Mouse (Mus musculus): ENCODE data around the gene Clnk.

The Clnk gene

DNA sequence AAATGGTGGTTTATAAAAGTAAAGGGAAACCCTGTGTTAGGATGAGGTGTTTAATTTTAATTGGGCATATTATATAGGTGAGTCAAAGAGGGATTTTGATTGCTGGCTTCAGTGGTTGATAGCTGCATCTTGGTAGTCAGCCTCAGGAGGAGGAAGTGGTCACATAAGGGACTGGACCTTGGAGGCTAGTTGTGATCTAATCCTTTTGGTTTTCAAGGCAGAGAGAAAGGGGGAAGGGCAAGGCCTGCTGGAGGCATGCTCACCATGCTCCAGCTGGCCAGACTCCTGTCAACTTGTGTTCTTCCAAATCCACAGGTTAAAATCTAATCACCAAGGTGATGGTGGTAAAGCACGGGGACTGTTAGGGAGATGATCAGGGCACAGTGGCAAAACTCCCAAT, 19.0 kb downstream of the Clnk start:
- DNase-seq (ENCODE audit: low read depth, low spot score), result no peak

DNA sequence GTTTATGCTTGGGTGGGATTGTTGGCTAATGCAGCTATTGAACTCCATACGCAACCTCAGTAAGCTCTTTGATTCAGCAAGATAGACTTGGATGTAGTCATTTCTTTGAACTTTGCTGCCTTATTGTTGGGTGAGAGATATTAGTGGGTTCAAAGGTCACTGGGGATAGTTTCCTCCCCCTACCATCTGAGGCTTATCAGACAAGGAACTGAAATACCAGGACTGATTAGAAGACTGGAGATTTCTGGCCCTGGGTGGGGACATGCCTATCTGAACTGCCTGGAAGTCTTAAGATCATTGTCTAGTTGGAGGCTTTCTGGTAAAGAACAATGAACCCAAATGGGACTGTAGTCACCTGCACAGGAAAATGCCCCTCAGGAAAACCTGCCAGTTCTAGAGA, 26.4 kb downstream of the Clnk start:
- DNase-seq (ENCODE audit: low read depth, low spot score), result no peak

DNA sequence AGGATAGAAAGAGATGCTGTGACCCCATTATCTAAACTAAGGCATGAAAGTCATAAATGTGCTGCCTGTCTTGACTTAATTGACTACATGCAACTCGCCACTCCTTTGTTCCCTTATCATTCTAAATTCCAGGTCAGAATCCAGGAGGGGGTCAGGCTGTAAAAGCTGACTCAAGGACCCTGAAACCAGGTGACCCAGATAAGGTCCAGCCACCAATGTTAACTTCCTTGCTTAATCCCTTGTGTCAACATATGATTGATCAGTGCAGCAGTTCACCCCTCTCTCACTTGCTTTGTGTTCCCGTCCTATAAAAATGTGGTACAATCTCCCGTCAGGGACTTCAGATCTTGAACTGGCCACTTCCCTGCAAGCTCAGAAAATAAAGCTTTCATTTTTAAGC, 31.1 kb downstream of the Clnk start:
- DNase-seq (ENCODE audit: low read depth, low spot score), result no peak

DNA sequence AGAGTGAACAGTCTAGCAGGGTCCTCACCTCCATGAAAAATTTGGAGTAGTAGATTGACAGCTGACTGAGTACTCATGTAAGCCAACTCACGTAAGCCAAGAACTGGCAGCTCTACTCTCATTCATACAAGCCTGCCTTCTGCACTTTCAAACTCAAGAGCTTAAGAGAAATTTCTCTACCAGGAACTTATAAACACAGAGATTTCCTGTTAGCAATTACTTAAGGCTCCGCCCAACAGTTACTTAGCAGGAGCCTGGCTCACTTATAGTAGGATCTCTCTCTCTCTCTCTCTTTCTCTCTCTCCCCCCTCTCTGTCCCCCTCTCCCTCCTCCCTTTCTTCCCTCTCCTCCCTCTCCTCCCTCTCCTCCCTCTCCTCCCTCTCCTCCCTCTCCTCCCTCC, 32.3 kb downstream of the Clnk start:
- DNase-seq (ENCODE audit: low read depth, low spot score), result no peak

DNA sequence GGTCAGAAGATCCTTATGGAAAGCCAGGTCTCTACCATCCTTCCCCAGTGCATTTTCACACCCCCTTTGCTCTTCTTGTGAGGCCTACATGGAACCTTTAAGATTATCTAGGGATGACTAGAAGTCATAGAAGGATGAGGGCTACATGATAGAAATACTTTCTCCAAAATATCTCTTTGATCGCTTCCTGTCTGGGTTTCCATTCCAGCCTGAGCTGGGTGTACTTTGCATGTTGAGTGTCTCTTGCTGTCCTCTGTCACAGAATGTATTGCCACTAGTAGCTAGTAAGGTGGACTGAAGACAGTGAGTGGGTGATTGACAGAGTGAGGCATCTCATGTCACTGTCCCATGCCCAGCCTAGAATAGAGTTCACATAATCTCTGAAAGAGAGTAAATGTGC, 36.6 kb downstream of the Clnk start:
- no peak for DNase-seq (ENCODE audit: low read depth, low spot score)

DNA sequence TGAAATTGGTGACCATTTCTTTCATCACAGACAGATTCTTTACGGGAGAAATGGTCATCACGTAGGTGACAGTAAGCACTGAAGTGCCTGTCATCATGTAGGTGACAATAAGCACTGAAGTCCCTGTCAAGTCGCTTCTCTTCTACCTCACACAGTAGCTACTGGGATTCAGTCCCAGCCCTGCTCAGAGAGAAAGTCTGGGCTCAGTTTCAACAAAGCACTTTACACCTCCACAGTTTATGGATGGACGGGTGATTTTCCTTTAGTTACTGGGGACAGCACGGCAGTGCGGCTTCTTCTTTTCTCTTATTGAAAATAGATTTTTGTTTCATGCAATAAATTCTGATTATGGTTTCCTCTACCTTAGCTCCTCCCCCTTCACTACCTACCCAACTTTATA, 49.3 kb downstream of the Clnk start:
- no peak for DNase-seq (ENCODE audit: low read depth, low spot score)

DNA sequence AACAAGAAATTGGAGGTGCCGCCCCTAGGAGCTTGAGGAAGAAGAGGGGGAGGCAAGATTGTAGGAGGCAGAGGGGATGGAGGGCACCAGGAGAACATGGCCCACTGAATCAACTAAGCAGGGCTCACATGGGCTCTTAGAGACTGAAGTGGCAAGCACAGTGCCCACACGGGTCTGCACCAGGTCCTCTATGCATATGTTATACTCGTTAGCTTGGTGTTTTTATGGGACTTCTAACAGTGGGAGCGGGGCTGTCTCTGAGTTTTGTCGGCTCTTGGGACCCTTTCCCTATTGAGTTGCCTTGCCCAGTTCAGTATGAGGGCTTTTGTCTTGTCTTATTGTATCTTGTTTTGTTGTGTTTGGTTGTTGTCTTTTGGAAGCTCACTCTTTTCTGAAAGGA, 50.0 kb downstream of the Clnk start:
- DNase-seq (ENCODE audit: low read depth, low spot score), result no peak

DNA sequence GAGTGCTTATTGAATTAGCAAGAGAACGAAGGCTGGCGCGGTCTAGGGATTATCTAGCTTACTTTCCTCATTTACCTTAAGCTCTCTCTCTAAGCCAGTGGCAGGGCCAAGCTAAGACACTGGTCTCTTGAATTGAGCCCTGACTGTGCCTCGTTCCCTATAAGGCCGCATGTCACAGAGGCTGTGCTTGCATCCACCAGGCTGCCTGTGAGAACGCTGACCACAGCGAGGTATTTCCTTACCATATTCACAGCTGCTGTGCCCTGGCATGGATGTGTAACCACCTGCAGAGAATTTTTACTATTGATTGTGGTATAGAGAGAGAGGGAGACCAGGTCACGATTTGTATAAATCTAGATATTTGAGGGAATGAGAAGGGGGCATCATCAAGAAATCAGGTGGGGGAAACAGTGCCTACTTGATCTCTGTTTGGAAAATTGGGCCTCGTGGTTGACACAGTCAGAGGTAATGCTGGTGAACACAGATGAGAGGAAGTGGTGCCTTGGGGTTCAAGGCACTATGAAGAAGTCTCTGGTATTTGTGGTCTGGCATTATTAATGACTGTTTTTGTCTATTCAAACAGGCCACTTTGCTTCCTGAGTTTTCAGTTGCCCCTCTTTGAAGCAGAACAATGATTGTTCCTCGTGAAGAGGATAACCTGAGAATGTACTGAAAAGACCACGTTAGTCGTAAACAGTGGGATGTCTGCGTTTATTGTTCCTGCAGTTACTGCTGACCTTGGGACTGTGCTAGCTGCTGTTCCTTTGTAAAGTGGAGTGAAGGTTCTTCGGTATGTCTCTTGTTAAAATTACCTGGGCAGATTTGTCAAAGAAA, 52.3 kb downstream of the Clnk start:
- DNase-seq (ENCODE audit: low read depth, low spot score), result peak; percentile 76

DNA sequence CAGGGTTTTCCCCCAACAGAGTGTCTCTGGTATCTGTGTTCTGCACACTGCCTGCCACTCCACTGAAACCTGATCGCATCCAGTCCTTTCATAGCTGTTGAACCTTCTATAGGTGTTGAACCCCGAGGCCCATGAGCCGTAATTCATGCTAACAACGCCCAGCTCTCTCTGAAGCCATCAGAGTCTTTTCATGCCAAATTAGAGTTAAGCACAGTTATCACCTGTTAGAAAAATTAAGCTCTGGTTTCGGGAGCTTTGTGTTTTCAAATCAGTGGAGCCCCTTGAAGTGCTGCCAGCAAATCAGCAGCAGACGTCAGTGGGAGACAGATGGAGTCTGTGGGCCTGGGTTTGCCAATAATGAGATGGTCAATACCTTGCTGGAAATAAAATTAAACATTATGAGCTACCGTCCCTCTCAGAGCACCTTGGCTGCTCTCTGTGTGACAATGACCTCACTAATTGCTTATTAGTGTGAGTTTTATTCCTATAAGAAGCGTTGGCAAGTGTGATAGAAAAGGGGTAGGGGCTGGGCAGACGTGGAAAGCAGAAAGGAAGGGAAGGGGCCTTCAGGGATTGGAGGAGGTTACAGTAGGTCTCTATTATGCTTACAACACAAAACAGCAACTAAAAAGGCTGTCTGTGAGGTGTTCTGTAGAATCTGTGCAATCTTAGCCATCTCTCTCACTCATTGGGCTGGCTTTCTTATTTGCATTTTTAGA, 63.1 kb downstream of the Clnk start:
- no peak for DNase-seq (ENCODE audit: low read depth, low spot score)

DNA sequence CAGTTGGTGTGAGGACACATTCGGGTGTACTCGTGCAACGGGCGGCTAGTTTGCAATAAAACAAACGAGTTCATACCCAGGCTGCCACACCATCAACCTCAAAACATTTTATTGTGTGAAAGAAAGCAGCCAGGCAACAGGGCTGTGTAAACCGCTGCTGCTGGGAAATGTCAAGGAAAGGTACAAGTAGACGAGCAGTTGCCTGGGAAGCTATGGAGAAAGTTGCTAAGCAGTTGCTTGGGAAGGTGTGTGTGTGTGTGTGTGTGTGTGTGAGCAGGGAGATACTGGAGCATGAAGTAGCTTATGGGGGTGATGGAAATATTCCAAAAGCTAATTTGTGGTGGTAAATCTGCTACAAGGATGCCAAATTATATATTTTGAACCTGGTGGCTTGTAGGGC, 63.7 kb downstream of the Clnk start:
- DNase-seq (ENCODE audit: low read depth, low spot score), result no peak

DNA sequence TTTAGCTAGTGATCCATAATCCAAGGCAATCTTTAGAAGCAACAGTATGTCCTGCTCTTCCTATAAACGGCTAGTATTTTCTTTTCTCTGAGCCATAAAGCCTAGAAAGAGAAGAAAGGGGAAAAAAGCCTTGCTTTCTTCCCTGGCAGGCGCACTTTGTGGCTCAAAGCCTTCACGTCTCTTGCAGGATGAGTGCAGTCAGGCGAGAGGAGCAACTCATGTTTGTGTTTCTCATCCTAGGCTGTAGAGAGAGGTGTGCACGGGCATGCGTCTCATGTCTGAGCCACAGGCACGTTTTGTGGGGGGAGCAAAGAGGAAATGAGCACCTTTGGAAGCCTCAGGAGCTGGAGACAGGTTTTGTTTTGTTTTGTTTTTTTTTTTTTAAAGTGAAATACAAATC, 64.2 kb downstream of the Clnk start:
- no peak for DNase-seq (ENCODE audit: low read depth, low spot score)

DNA sequence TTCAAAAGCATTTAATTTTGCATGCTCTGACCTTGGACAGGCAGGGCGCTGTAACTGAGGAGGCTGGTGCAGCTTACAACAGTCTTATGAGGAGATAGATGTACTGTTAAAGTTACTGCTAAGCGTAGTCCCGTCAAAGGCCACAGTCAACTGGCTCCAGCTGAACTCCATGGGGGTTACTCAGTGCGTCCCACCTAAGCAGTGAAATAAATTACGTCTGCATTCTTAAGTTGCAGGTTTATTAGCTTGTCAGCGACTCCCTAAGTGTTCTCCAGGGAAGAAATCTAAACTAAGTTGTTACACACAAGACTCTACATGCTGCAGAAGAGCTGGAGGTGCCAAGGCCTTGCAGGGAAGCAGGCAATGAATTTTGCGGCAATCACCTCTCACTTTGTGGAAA, 77.7 kb downstream of the Clnk start:
- DNase-seq (ENCODE audit: low read depth, low spot score), result no peak

DNA sequence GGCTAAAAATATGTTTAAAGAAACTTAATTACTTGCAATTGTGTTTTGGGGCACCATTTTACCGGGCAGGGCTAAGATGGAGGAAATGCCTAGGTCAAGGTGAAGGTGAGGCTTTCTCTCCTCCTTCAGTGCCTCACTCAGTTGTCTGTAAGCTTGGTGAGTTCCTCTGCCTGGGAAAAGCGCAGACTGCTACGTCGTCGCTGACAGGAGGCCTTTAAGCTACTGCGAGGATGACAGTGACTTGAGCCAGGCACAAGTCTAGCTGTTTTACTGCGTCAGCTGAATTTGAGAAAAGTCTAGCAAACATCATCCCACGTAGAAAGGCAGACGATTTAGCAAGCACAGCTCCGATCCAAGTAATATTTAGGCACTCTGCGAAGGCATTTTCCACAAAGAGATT, 81.5 kb downstream of the Clnk start:
- no peak for DNase-seq (ENCODE audit: low read depth, low spot score)

DNA sequence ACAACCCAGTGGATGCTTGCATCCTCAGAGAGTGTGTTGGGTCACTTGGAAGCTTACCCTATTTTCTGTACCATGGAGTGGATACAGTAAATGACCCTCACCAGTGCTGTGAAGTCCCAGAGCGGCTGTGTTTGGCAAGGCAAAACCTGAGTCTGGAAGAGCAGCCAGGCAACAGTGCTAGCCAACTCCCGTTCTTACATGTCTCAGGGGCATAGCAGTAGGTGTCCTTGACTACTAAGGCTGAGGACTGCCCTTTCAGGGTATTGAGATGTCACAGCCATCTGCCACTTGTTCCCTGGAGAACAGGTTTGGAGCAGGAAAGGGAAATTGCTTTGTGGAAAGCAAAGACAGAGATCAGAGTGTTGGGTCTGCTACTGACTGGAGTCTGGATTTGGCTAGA, 85.5 kb downstream of the Clnk start:
- no peak for DNase-seq (ENCODE audit: low read depth, low spot score)

DNA sequence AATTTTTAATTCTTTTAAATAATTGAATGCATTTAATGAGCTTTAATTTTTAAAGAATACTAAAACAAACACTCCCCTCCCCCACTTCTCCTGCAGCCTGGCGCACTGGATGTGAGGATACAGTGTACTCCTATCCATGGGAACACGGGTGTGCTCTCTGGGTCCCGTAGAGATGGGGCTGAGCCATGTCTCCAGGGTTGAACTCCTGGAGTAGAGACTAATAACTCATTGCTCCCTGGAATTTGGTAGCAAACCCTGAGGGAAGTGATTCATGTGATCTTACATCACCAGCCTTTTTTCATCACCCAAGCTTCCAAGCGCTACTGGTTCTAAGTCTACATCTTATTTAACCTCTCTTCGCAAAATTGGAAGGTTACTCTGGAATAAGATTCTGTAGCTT, 87.8 kb downstream of the Clnk start:
- DNase-seq (ENCODE audit: low read depth, low spot score), result no peak

DNA sequence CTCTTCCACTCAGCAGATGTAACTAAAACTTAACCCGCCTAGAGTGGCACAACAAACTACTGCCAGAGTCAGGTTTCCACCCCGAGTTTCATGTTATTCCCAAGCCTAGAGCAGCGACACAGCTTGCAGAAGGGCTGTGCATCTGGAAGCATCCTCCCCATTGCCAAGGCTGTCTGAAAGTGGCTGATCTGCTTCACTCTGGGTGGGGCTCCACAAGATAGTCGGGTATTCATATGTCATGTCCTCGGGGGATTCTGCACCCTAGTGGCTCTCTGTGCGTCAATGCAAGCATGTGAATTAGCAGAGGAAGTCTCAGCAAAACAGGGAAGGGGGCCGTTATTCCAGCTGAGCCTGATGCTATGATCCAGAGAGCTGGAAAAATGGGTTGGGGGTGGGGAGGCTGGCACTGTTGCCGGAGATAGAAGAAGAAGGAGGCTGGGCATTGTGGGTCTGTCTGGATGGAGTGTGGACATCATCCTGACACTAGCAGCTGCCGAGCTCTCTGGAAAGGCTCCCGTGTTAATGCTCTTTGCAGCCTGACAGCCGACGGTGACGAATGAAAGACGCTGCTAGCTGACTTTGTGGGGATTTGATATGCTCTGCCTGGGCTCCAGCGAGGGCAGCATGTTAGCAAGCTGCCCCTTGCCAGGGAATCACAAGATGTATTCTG, 88.6 kb downstream of the Clnk start:
- DNase-seq (ENCODE audit: low read depth, low spot score), result peak; percentile 16

DNA sequence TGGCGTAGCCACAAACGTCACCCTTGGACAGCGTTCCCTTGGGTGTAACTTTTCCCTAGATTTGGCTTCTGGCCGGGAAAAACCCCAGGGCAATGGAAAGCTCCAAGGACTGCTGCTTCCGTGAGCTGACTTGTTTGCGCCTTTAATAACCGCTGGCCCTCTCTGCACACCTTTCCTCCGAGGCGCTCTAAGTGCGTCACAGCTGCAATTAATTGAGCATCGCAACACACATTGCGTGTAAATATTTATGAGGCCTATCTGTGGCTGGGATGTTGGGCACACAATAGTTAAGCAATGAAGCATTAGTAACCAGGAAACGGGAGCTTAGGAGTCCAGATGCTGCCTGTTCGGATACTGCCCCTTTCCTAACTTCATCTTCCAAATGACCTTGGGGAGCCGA, 90.5 kb downstream of the Clnk start:
- no peak for DNase-seq (ENCODE audit: low read depth, low spot score)

DNA sequence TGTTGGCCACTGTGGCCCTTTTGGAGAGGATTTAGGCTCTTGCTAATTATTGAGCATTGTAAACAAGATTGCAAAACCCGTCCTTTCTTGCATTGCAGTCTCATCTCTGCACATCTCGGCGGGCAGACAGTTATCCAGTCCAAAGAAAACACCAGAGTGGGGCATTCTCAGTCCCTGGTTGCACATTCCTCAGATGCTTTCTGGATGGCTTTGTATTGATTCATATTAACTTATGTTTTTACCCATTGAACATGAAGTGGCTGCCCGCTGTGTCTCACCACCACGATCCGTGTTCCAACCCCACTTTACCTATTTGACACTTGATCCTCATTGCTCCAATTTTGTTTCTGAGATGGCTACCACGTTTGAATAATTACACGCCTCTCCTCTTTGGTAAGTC, 90.9 kb downstream of the Clnk start:
- no peak for DNase-seq (ENCODE audit: low read depth, low spot score)

DNA sequence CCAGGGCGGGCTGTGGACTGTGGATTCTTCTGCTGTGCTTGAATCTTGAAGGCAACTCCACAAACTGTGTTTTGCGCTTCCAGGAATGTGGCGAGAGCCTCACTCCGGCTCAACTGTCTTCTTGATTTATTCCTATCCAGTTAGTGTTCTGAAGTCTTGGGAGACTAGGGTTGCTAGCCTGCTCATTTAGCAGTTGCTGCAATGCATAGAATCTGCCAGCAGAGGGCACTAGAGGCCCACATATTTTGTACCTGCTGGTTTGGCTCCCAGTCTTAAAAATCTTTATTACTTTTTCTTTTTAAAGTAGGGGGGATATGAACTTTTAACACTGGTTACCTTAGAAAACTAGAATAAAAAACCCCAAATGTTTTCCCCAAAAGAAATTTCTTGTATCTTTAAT, 94.8 kb downstream of the Clnk start:
- peak; percentile 72 for DNase-seq (ENCODE audit: low read depth, low spot score)

DNA sequence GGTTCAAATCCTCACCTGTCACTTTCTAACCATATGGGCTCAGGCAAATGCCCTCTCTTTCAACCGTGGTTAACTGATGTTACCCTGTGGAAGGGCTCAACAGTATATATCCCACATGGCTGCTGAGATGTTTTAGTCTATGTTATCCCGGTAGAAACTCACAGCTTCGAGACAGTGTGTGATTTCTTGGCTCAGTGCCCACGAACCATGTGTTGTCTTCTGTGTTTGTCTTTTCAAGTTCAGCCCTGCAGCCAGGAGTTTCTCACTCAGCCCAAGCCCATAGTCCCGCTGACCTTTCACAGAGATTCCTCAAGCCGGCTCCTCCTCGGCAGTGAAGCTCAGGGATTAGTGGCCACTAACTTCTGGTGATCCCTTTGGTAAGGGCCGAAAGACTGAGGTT, 96.0 kb downstream of the Clnk start:
- no peak for DNase-seq (ENCODE audit: low read depth, low spot score)

DNA sequence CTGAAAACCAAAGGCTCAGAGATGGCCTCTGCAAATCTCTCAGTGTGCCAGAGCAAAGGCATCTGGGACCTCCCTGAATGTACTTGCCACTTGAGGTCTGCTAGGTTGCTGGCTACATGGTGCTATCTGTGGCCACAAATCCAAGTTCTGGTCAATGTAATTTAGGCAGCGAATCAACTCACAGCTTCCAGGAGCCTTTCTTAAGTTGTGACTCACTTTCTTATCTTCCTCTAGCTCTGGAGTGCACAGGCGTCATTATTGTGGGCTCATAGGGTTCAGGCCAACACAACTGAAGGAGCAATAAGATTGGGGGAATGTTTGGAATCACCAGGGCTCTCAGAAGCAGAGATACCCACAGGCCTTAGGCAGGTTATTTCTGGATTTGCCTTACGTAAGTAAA, 96.6 kb downstream of the Clnk start:
- no peak for DNase-seq (ENCODE audit: low read depth, low spot score)

DNA sequence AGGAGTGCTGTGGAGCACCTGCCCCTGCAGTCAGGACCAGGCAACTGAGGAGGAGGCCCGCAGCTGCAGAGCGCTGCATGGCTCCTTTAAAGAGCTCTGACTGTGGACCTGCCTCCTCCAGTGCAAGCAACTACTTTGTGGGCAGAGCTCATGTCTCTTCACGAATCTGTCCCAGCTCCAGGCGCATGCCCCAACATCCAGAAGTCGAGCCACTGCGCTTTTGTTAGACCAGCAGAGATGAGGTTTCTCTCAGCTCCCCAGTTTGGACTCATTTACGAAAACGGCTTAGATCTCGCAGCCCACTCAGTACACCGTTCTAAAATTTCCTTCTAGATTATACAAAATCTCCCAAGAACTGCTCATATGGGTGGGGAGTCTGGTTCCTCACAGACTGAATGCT, 101.1 kb downstream of the Clnk start:
- DNase-seq (ENCODE audit: low read depth, low spot score), result peak; percentile 23

DNA sequence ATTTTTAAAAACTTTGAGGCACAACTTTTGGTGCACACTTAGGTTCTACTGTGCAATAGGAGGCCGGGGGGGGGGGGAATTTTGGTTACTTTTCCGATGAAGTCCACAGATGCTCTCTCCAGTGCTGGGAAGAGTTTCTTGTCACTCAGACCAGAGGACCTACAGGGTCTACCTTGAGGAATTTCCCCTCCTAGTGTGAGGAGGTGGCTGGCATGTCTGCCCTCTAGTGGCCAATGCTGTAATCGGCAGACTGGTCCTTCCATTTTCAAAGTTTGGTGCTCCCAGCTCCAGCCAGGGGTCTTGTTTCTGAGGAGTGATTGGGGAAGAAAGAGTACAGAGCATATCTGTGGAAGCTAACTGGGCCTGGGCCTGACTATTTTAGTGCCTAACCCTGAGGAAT, 121.7 kb downstream of the Clnk start:
- peak; percentile 79 for DNase-seq (ENCODE audit: low read depth, low spot score)

Measured in ZHBTc4 (cell line).